Mouse (Mus musculus): ENCODE measurements around the gene Tnfrsf21. TPM values are rescaled to one million over a fixed set of nuclear protein-coding genes. Genes with fewer than 3 reads are reported as not detected.

Gene Tnfrsf21
- polyA plus RNA-seq, 1 experiment = 13.5 TPM

DNA sequence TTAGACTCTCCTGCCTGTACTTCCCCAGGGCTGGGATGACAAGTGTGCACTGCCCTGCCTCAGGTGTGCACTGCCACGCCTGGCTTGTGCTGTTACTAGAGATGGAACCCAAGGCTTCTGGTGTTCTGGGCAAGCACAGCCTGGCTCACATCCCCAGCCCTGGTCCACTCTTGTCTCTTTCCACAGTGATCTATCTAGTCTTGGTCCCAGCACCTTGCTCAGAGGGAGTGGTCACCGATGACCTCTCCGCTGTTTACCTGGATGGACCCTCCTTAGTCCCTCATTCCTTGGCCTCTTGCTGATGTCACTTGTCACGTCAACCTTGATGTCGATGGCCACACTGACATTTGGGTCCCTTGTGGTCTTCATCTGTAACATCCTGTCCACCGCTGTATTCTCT lies 98.6 kb downstream of the Tnfrsf21 start:
- no peaks in the 10 kb centered on the region for H3K36me3 ChIP-seq (replicated peaks; ENCODE audit: low read length)
- peaks cover 12% of the 10 kb centered on the region for H3K4me1 ChIP-seq
- H3K9me3 ChIP-seq = peaks cover 5% of the 10 kb centered on the region; the same call in 1 of the 2 replicates
- TF ChIP-seq FLI1 (IDR thresholded peaks at IDR 0.05; ENCODE audit: low read length) (no peak), GATA1 (IDR thresholded peaks at IDR 0.05; ENCODE audit: borderline replicate concordance, low read length) (no peak)
- no peak overlapping the region for H3K4me3 ChIP-seq (replicated peaks)
- H3K27me3 ChIP-seq (replicated peaks) = no peaks in the 10 kb centered on the region

DNA sequence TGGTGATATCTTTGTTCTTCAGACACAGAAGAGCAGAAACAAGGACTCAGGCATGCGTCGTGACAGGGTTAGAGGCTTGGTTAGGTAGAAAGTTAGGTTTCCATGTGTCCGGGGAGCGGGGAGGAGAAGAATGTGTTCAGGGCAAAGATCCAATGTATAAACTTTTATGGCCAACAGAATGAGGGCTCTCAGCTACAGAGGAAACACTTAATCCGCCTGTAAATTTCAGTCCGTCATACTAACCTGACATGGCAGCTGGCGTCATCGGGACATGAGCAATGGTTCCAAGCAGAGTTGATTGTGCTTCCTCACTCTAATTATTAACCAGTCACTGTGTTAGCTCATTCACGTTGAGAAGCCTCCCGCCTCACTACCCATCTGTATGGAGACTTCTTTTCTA lies 100.4 kb downstream of the Tnfrsf21 start:
- Histone ChIP-seq H3K4me3 (replicated peaks) (no peak overlapping the region), H3K4me1 (peaks cover 12% of the 10 kb centered on the region), H3K27me3 (replicated peaks) (no peaks in the 10 kb centered on the region), H3K36me3 (replicated peaks; ENCODE audit: low read length) (no peaks in the 10 kb centered on the region), H3K9me3 (peaks cover 5% of the 10 kb centered on the region; the same call in 1 of the 2 replicates)
- no peak for TF ChIP-seq FLI1 (IDR thresholded peaks at IDR 0.05; ENCODE audit: low read length)
- no peak for TF ChIP-seq GATA1 (IDR thresholded peaks at IDR 0.05; ENCODE audit: borderline replicate concordance, low read length)

DNA sequence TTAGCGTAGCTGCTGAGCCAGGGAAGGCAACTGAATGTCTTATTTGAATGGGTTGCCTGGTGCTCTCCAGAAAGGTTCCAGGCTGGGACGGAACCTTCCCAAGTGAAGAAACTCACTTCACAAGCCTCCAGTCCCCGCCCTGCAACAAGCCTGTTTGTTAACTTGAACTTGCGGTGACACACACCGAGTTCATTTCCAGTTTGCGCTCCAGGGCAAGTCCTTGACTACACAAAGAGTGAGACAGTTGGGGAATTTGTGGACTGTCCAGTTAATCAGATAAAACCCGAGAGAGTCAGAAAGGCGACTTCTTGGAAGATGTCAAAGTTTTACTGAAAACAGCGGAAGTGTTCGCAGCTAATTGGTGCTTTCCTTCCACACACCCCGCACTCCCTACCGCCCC lies 103.1 kb downstream of the Tnfrsf21 start:
- TF ChIP-seq GATA1 (IDR thresholded peaks at IDR 0.05; ENCODE audit: borderline replicate concordance, low read length) (no peak), FLI1 (IDR thresholded peaks at IDR 0.05; ENCODE audit: low read length) (no peak)
- peaks cover 10% of the 10 kb centered on the region; the same call in 1 of the 2 replicates for H3K9me3 ChIP-seq
- no peaks in the 10 kb centered on the region for H3K36me3 ChIP-seq (replicated peaks; ENCODE audit: low read length)
- no peaks in the 10 kb centered on the region for H3K27me3 ChIP-seq (replicated peaks)
- peaks cover 9% of the 10 kb centered on the region for H3K4me1 ChIP-seq
- H3K4me3 ChIP-seq (replicated peaks) = no peak overlapping the region

DNA sequence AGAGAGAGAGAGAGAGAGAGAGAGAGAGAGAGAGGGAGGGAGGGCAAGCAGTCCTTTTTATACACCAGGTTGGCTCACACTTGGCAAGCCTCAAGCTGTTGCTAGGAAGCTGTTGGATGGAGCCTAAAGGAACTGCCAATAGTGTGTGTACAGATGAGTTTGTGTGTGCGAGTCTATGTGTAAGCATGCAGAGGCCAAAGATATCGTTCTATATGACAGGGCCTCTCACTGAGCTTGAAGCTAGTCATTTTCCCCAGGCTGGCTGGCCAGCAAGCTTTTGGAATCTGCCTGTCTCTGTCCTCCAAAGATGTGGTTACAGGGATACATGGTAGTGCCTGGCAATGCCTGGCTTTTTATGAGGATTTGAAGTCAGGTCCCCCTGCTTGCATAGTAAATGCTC lies 104.7 kb downstream of the Tnfrsf21 start:
- Histone ChIP-seq H3K36me3 (replicated peaks; ENCODE audit: low read length) (no peaks in the 10 kb centered on the region), H3K4me3 (replicated peaks) (no peak overlapping the region), H3K27me3 (replicated peaks) (no peaks in the 10 kb centered on the region), H3K4me1 (peaks cover 2% of the 10 kb centered on the region), H3K9me3 (peaks cover 16% of the 10 kb centered on the region; the same call in 1 of the 2 replicates)
- no peak for TF ChIP-seq FLI1 (IDR thresholded peaks at IDR 0.05; ENCODE audit: low read length)
- no peak for TF ChIP-seq GATA1 (IDR thresholded peaks at IDR 0.05; ENCODE audit: borderline replicate concordance, low read length)

DNA sequence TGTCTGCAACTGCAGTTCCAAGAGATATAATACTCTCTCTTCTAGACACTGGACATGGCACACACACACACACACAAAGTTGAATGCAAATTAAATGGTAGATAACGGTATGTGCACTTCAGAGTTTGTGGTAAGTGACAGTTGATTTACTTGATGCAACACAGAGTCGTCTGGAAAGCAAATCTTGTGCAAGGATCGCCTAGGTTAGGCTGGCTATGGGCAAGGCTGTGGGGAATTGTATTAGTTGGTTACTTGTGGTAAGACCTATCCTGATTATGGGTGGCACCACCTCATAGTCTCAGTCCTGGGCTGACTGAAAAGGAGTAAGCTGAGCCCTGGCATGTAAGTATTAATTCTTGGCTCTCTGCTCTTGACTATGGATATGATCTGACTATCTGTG lies 112.0 kb downstream of the Tnfrsf21 start:
- peaks cover 7% of the 10 kb centered on the region for H3K4me1 ChIP-seq
- H3K9me3 ChIP-seq = peaks cover 14% of the 10 kb centered on the region
- no peaks in the 10 kb centered on the region for H3K36me3 ChIP-seq (replicated peaks; ENCODE audit: low read length)
- H3K4me3 ChIP-seq (replicated peaks) = no peak overlapping the region
- no peak for TF ChIP-seq GATA1 (IDR thresholded peaks at IDR 0.05; ENCODE audit: borderline replicate concordance, low read length)
- TF ChIP-seq FLI1 (IDR thresholded peaks at IDR 0.05; ENCODE audit: low read length) = no peak
- no peaks in the 10 kb centered on the region for H3K27me3 ChIP-seq (replicated peaks)

DNA sequence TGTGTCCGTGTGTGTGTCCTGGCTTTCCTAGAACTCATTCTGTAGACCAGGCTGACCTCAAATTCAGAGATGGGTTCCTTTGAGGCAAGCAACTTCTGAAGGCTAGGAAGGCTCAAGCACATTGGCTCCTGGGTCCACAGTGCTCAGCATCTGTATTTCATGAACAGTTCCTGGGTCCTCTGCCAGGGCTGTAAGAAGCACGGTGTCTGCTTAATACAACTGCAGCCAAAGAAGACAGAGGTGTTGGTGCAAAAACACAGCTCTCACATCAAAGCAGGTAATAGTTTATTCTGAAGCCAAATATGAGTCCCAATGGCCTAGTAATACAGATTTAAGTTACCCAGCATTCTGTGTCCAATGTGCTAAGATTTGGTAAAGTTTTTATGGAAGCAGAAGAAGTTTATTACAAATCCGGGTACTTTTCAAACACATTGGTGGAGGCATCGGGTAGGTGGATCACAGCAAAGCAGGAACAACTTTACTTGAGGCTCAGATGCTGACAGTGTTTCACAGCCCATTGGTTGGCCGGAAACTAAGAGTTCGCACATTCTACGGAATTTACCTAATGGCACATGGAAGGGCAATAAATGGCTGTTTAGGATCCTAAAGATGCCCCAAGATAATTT lies 112.7 kb downstream of the Tnfrsf21 start:
- H3K9me3 ChIP-seq = peaks cover 13% of the 10 kb centered on the region
- H3K36me3 ChIP-seq (replicated peaks; ENCODE audit: low read length) = no peaks in the 10 kb centered on the region
- TF ChIP-seq FLI1 (IDR thresholded peaks at IDR 0.05; ENCODE audit: low read length) (no peak), GATA1 (IDR thresholded peaks at IDR 0.05; ENCODE audit: borderline replicate concordance, low read length) (no peak)
- no peak overlapping the region for H3K4me3 ChIP-seq (replicated peaks)
- no peaks in the 10 kb centered on the region for H3K27me3 ChIP-seq (replicated peaks)
- peaks cover 7% of the 10 kb centered on the region for H3K4me1 ChIP-seq

- Histone ChIP-seq H3K4me3 (replicated peaks) (no peak overlapping the region), H3K27me3 (replicated peaks) (no peaks in the 10 kb centered on the region), H3K36me3 (replicated peaks; ENCODE audit: low read length) (no peaks in the 10 kb centered on the region), H3K4me1 (peaks cover 7% of the 10 kb centered on the region), H3K9me3 (peaks cover 3% of the 10 kb centered on the region; the same call in 1 of the 2 replicates)
- TF ChIP-seq FLI1 (IDR thresholded peaks at IDR 0.05; ENCODE audit: low read length) = no peak
- no peak for TF ChIP-seq GATA1 (IDR thresholded peaks at IDR 0.05; ENCODE audit: borderline replicate concordance, low read length)
Measured at GRCm38 (mm10) chr17:43130115-43130869, 113.9 kb downstream of the Tnfrsf21 start.

- Histone ChIP-seq H3K27me3 (replicated peaks) (peaks cover 2% of the 10 kb centered on the region), H3K4me3 (replicated peaks) (no peak overlapping the region), H3K36me3 (replicated peaks; ENCODE audit: low read length) (no peaks in the 10 kb centered on the region), H3K9me3 (peaks cover 3% of the 10 kb centered on the region; the same call in 1 of the 2 replicates), H3K4me1 (peaks cover 7% of the 10 kb centered on the region)
- TF ChIP-seq FLI1 (IDR thresholded peaks at IDR 0.05; ENCODE audit: low read length) (no peak), GATA1 (IDR thresholded peaks at IDR 0.05; ENCODE audit: borderline replicate concordance, low read length) (no peak)
Measured at GRCm38 (mm10) chr17:43130870-43131264, 114.5 kb downstream of the Tnfrsf21 start.

DNA sequence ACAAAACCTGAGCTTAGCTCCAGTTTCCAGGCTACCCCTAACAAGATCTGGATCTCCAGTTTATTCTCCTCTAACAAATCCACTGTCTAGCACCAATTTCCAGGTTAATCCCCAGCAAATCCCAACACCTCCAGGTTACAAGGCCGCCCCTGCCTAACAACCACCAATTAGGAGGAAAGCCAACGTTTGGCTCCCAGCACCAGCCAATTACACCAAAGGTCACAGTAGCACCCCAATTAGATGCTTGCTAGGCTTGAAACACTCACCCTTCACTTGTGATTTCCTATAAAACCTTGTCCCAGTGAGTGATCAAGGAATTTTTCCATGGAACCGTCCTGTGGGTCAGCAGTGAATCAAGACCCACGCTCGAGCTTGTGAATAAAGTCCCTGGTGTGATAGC lies 116.1 kb downstream of the Tnfrsf21 start:
- TF ChIP-seq FLI1 (IDR thresholded peaks at IDR 0.05; ENCODE audit: low read length) (no peak), GATA1 (IDR thresholded peaks at IDR 0.05; ENCODE audit: borderline replicate concordance, low read length) (no peak)
- peaks cover 7% of the 10 kb centered on the region for H3K4me1 ChIP-seq
- peaks cover 2% of the 10 kb centered on the region for H3K27me3 ChIP-seq (replicated peaks)
- H3K4me3 ChIP-seq (replicated peaks) = no peak overlapping the region
- peaks cover 3% of the 10 kb centered on the region; the same call in 1 of the 2 replicates for H3K9me3 ChIP-seq
- no peaks in the 10 kb centered on the region for H3K36me3 ChIP-seq (replicated peaks; ENCODE audit: low read length)

DNA sequence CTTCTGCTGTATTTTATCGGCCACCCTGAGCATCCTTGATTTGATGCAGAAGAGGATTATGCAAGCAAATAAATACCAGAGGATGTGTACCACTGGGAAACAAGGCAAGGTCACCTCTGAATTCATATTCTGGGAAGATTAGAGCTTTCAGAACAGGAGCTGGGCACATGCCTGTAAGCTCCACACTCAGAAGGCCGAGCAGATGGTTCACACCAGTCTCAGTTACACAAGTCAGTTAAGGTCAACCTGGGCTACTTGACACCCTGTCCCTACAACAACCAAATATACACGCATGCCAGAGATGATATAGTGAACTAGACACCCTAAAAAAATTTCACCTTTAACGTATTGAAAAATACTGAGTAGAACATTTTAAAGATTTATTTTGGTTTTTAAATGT lies 116.8 kb downstream of the Tnfrsf21 start:
- Histone ChIP-seq H3K9me3 (peaks cover 3% of the 10 kb centered on the region; the same call in 1 of the 2 replicates), H3K36me3 (replicated peaks; ENCODE audit: low read length) (no peaks in the 10 kb centered on the region), H3K4me3 (replicated peaks) (no peak overlapping the region), H3K4me1 (peaks cover 10% of the 10 kb centered on the region), H3K27me3 (replicated peaks) (peaks cover 2% of the 10 kb centered on the region)
- TF ChIP-seq GATA1 (IDR thresholded peaks at IDR 0.05; ENCODE audit: borderline replicate concordance, low read length) (no peak), FLI1 (IDR thresholded peaks at IDR 0.05; ENCODE audit: low read length) (no peak)
